Mouse (Mus musculus): ENCODE results near the gene Jmjd8. TPM values are rescaled to one million over a fixed set of nuclear protein-coding genes. Genes with fewer than 3 reads are reported as not detected.

The Jmjd8 gene
- polyA plus RNA-seq, 1 experiment from 2014 or later = 52.8 TPM

- Histone ChIP-seq H3K36me3 (peaks cover 77% of the 10 kb centered on the region), H3K4me3 (peak overlapping the region; percentile 83), H3K4me2 (peak overlapping the region; percentile 87), H3K27ac (peak overlapping the region; percentile 89), H3K27me3 (no peaks in the 10 kb centered on the region), H3K4me1 (peaks cover 16% of the 10 kb centered on the region), H3K9me3 (no peaks in the 10 kb centered on the region), H3K9ac (peak overlapping the region; percentile 91)
- WGBS = 2% methylated on average over 38 of the region's 38 CpGs
- ATAC-seq (ENCODE audit: insufficient number of reproducible peaks, insufficient read depth, low FRiP score, low TSS enrichment, low read depth) = 0 out of 2 replicates have a peak, but pooled peaks have one; percentile 1
Measured at GRCm38 (mm10) chr17:25843636-25844395, 15.1 kb downstream of the Jmjd8 start.

- Histone ChIP-seq H3K9me3 (no peaks in the 10 kb centered on the region), H3K27ac (peak within 1 kb of the TSS; percentile 89), H3K36me3 (peaks cover 77% of the 10 kb centered on the region), H3K4me2 (peak within 1 kb of the TSS; percentile 87), H3K9ac (peak within 1 kb of the TSS; percentile 91), H3K27me3 (no peaks in the 10 kb centered on the region), H3K4me1 (peaks cover 16% of the 10 kb centered on the region), H3K4me3 (peak within 1 kb of the TSS; percentile 83)
- WGBS = 2% methylated on average over 21 of the region's 21 CpGs
- ATAC-seq (ENCODE audit: insufficient number of reproducible peaks, insufficient read depth, low FRiP score, low TSS enrichment, low read depth) = peak; percentile 89
Measured at GRCm38 (mm10) chr17:25844396-25844901, 15.8 kb downstream of the Jmjd8 start, which contains the start of gene Rhot2. Rhot2 (minus strand) TSS chr17:25844851.

- H3K9me3 ChIP-seq = no peaks in the 10 kb centered on the region
- H3K4me2 ChIP-seq = peak overlapping the region; percentile 78
- H3K36me3 ChIP-seq = peaks cover 7% of the 10 kb centered on the region
- H3K4me3 ChIP-seq = peak overlapping the region; percentile 71
- WGBS = 92% methylated on average over 6 of the region's 6 CpGs
- no peak for ATAC-seq (ENCODE audit: insufficient number of reproducible peaks, insufficient read depth, low FRiP score, low TSS enrichment, low read depth)
- H3K4me1 ChIP-seq = peaks cover 24% of the 10 kb centered on the region
- no peaks in the 10 kb centered on the region for H3K27me3 ChIP-seq
- peak overlapping the region; percentile 85 for H3K9ac ChIP-seq
- H3K27ac ChIP-seq = no peak overlapping the region
Measured at GRCm38 (mm10) chr17:25860229-25860628, 31.6 kb downstream of the Jmjd8 start.

- Histone ChIP-seq H3K27me3 (no peaks in the 10 kb centered on the region), H3K9ac (peak within 1 kb of the TSS; percentile 85), H3K4me1 (peaks cover 24% of the 10 kb centered on the region), H3K4me3 (peak within 1 kb of the TSS; percentile 71), H3K9me3 (no peaks in the 10 kb centered on the region), H3K4me2 (peak within 1 kb of the TSS; percentile 78), H3K36me3 (0 out of 2 replicates have a peak, but pooled peaks cover 4% of the 10 kb centered on the region), H3K27ac (peak within 1 kb of the TSS; percentile 89)
- 3% methylated on average over 65 of the region's 65 CpGs for WGBS
- peak; percentile 86 for ATAC-seq (ENCODE audit: insufficient number of reproducible peaks, insufficient read depth, low FRiP score, low TSS enrichment, low read depth)
Measured at GRCm38 (mm10) chr17:25860832-25861703, 32.4 kb downstream of the Jmjd8 start, which contains the start of gene Wdr90. Wdr90 (minus strand) TSS chr17:25861501.

GRCm38 (mm10) chr17:25861704-25862612, 33.3 kb downstream of the Jmjd8 start:
- peak overlapping the region; percentile 78 for H3K4me2 ChIP-seq
- ATAC-seq (ENCODE audit: insufficient number of reproducible peaks, insufficient read depth, low FRiP score, low TSS enrichment, low read depth) = no peak
- 0 out of 2 replicates have a peak, but pooled peaks cover 4% of the 10 kb centered on the region for H3K36me3 ChIP-seq
- H3K27ac ChIP-seq = peak overlapping the region; percentile 89
- H3K4me3 ChIP-seq = peak overlapping the region; percentile 71
- 9% methylated on average over 6 of the region's 6 CpGs for WGBS
- peaks cover 24% of the 10 kb centered on the region for H3K4me1 ChIP-seq
- no peaks in the 10 kb centered on the region for H3K27me3 ChIP-seq
- no peaks in the 10 kb centered on the region for H3K9me3 ChIP-seq
- H3K9ac ChIP-seq = peak overlapping the region; percentile 85

- H3K27ac ChIP-seq = no peak overlapping the region
- no peak overlapping the region for H3K4me3 ChIP-seq
- H3K9me3 ChIP-seq = no peaks in the 10 kb centered on the region
- peaks cover 34% of the 10 kb centered on the region for H3K4me1 ChIP-seq
- 88% methylated on average over 6 of the region's 6 CpGs for WGBS
- no peak for ATAC-seq (ENCODE audit: insufficient number of reproducible peaks, insufficient read depth, low FRiP score, low TSS enrichment, low read depth)
- no peaks in the 10 kb centered on the region for H3K27me3 ChIP-seq
- 0 out of 2 replicates have a peak, but pooled peaks cover 4% of the 10 kb centered on the region for H3K36me3 ChIP-seq
- H3K9ac ChIP-seq = no peak overlapping the region; the same call in 1 of the 2 replicates
- H3K4me2 ChIP-seq = no peak overlapping the region
Measured at GRCm38 (mm10) chr17:25863681-25864080, 35.0 kb downstream of the Jmjd8 start.

- Histone ChIP-seq H3K4me1 (peaks cover 37% of the 10 kb centered on the region), H3K9ac (no peak overlapping the region; the same call in 1 of the 2 replicates), H3K27ac (no peak overlapping the region), H3K4me3 (no peak overlapping the region), H3K36me3 (no peaks in the 10 kb centered on the region), H3K9me3 (no peaks in the 10 kb centered on the region), H3K27me3 (no peaks in the 10 kb centered on the region), H3K4me2 (no peak overlapping the region)
- no peak for ATAC-seq (ENCODE audit: insufficient number of reproducible peaks, insufficient read depth, low FRiP score, low TSS enrichment, low read depth)
- 89% methylated on average over 14 of the region's 14 CpGs for WGBS
Measured at GRCm38 (mm10) chr17:25864311-25864710, 35.6 kb downstream of the Jmjd8 start.

- H3K4me3 ChIP-seq = no peak overlapping the region
- H3K9me3 ChIP-seq = no peaks in the 10 kb centered on the region
- ATAC-seq (ENCODE audit: insufficient number of reproducible peaks, insufficient read depth, low FRiP score, low TSS enrichment, low read depth) = no peak
- H3K36me3 ChIP-seq = no peaks in the 10 kb centered on the region
- 88% methylated on average over 11 of the region's 11 CpGs for WGBS
- peaks cover 27% of the 10 kb centered on the region for H3K4me1 ChIP-seq
- no peak overlapping the region for H3K9ac ChIP-seq
- no peak overlapping the region for H3K27ac ChIP-seq
- no peak overlapping the region for H3K4me2 ChIP-seq
- no peaks in the 10 kb centered on the region for H3K27me3 ChIP-seq
Measured at GRCm38 (mm10) chr17:25865288-25865687, 36.6 kb downstream of the Jmjd8 start.

GRCm38 (mm10) chr17:25866172-25866571, 37.5 kb downstream of the Jmjd8 start:
- peaks cover 20% of the 10 kb centered on the region for H3K4me1 ChIP-seq
- 89% methylated on average over 3 of the region's 3 CpGs for WGBS

GRCm38 (mm10) chr17:25867509-25867835, 38.8 kb downstream of the Jmjd8 start:
- H3K27me3 ChIP-seq = no peaks in the 10 kb centered on the region
- ATAC-seq (ENCODE audit: insufficient number of reproducible peaks, insufficient read depth, low FRiP score, low TSS enrichment, low read depth) = no peak
- H3K9me3 ChIP-seq = no peaks in the 10 kb centered on the region
- 12% methylated on average over 7 of the region's 7 CpGs for WGBS
- H3K36me3 ChIP-seq = no peaks in the 10 kb centered on the region
- peak overlapping the region; percentile 68 for H3K4me3 ChIP-seq
- peak overlapping the region; percentile 100 for H3K4me2 ChIP-seq
- peak overlapping the region; percentile 73 for H3K9ac ChIP-seq
- H3K27ac ChIP-seq = no peak overlapping the region
- H3K4me1 ChIP-seq = peaks cover 15% of the 10 kb centered on the region

More at GRCm38 (mm10) chr17:25866172-25866571, 37.5 kb downstream of the Jmjd8 start:
- H3K36me3 ChIP-seq = no peaks in the 10 kb centered on the region
- H3K27ac ChIP-seq = no peak overlapping the region
- no peak overlapping the region for H3K9ac ChIP-seq
- no peak overlapping the region for H3K4me2 ChIP-seq
- no peak for ATAC-seq (ENCODE audit: insufficient number of reproducible peaks, insufficient read depth, low FRiP score, low TSS enrichment, low read depth)
- H3K4me3 ChIP-seq = no peak overlapping the region
- H3K27me3 ChIP-seq = no peaks in the 10 kb centered on the region
- H3K9me3 ChIP-seq = no peaks in the 10 kb centered on the region
